In genomic region chr6:100882381-100883213, GRCm38 (mm10) we compare ENCODE assay signal across 8 mouse cellular contexts. TPM values are rescaled to one million over a fixed set of nuclear protein-coding genes. Genes with fewer than 3 reads are reported as not detected.
DNase-seq lines count a peak whose midpoint lies in the region; ATAC-seq lines count a peak whose summit lies in the region.

No protein-coding gene starts in this region.

- H3K4me2 ChIP-seq in embryonic facial prominence, embryonic 15.5 days (replicated peaks), result peak overlapping the region; percentile 39
- H3K4me2 ChIP-seq in kidney, embryonic 15.5 days, result peak overlapping the region; percentile 52
- peak overlapping the region; percentile 55 for H3K4me2 ChIP-seq in stomach, embryonic 16.5 days (ENCODE audit: low read depth, low read length)

- H3K27me3 ChIP-seq in embryonic facial prominence, embryonic 15.5 days, result peaks cover 12% of the 10 kb centered on the region; the same call in 1 of the 2 replicates
- peaks cover 37% of the 10 kb centered on the region for H3K27me3 ChIP-seq in heart, embryonic 10.5 days (ENCODE audit: insufficient read depth, poor library complexity, severe bottlenecking)
- H3K27me3 ChIP-seq in kidney, embryonic 15.5 days, result peaks cover 9% of the 10 kb centered on the region; the same call in 1 of the 2 replicates
- H3K27me3 ChIP-seq in stomach, embryonic 16.5 days (ENCODE audit: control insufficient read depth, insufficient read depth, low read length), result no peaks in the 10 kb centered on the region

- DNase-seq in 416B (ENCODE audit: low read depth) (peak; percentile 61), liver (peak; percentile 62)
- DNase-seq in adrenal gland, postnatal 10 days, result peak; percentile 81
- DNase-seq in heart, embryonic 10.5 days (ENCODE audit: low spot score), result peak; percentile 53
- DNase-seq in naive thymus-derived CD4-positive, alpha-beta T cell, adult 2 months (ENCODE audit: low read depth), result peak; percentile 72

- 0 out of 2 replicates have a peak overlapping the region, but pooled peaks have one; percentile 17 for H3K4me3 ChIP-seq in embryonic facial prominence, embryonic 15.5 days (replicated peaks)
- peak overlapping the region; percentile 34 for H3K4me3 ChIP-seq in heart, embryonic 10.5 days
- H3K4me3 ChIP-seq in kidney, embryonic 15.5 days (replicated peaks), result peak overlapping the region; percentile 14
- H3K4me3 ChIP-seq in stomach, embryonic 16.5 days (replicated peaks; ENCODE audit: low read length), result peak overlapping the region; percentile 21

- no peak overlapping the region for H3K9ac ChIP-seq in embryonic facial prominence, embryonic 15.5 days
- H3K9ac ChIP-seq in kidney, embryonic 15.5 days, result no peak overlapping the region
- no peak overlapping the region for H3K9ac ChIP-seq in stomach, embryonic 16.5 days (ENCODE audit: low read length)

- H3K36me3 ChIP-seq in embryonic facial prominence, embryonic 15.5 days, result no peaks in the 10 kb centered on the region
- H3K36me3 ChIP-seq in heart, embryonic 10.5 days, result no peaks in the 10 kb centered on the region
- no peaks in the 10 kb centered on the region for H3K36me3 ChIP-seq in kidney, embryonic 15.5 days
- no peaks in the 10 kb centered on the region for H3K36me3 ChIP-seq in stomach, embryonic 16.5 days (ENCODE audit: control insufficient read depth, insufficient read depth, low read length)

- H3K4me1 ChIP-seq in embryonic facial prominence, embryonic 15.5 days, result peaks cover 9% of the 10 kb centered on the region
- H3K4me1 ChIP-seq in heart, embryonic 10.5 days, result no peaks in the 10 kb centered on the region
- peaks cover 17% of the 10 kb centered on the region for H3K4me1 ChIP-seq in kidney, embryonic 15.5 days
- H3K4me1 ChIP-seq in stomach, embryonic 16.5 days (ENCODE audit: control insufficient read depth, insufficient read depth, low read length), result peaks cover 3% of the 10 kb centered on the region; the same call in 1 of the 2 replicates

- H3K9me3 ChIP-seq in embryonic facial prominence, embryonic 15.5 days (replicated peaks), result no peaks in the 10 kb centered on the region
- no peaks in the 10 kb centered on the region for H3K9me3 ChIP-seq in heart, embryonic 10.5 days
- H3K9me3 ChIP-seq in kidney, embryonic 15.5 days (replicated peaks), result no peaks in the 10 kb centered on the region
- H3K9me3 ChIP-seq in stomach, embryonic 16.5 days (replicated peaks; ENCODE audit: control insufficient read depth, low read length), result no peaks in the 10 kb centered on the region

- 17% methylated on average over 15 of the region's 15 CpGs for WGBS in embryonic facial prominence, embryonic 15.5 days
- 22% methylated on average over 15 of the region's 15 CpGs for WGBS in heart, embryonic 10.5 days
- WGBS in kidney, embryonic 15.5 days, result 13% methylated on average over 15 of the region's 15 CpGs
- WGBS in stomach, embryonic 16.5 days, result 18% methylated on average over 15 of the region's 15 CpGs

- no peak for ATAC-seq in embryonic facial prominence, embryonic 15.5 days (ENCODE audit: insufficient number of reproducible peaks, low FRiP score, low TSS enrichment, low read depth)
- peak; percentile 71 for ATAC-seq in kidney, embryonic 15.5 days (replicated peaks; ENCODE audit: low FRiP score)
- ATAC-seq in stomach, embryonic 16.5 days (ENCODE audit: insufficient read depth, low FRiP score), result no peak

- no peak overlapping the region for H3K27ac ChIP-seq in embryonic facial prominence, embryonic 15.5 days (replicated peaks)
- no peak overlapping the region for H3K27ac ChIP-seq in heart, embryonic 10.5 days
- no peak overlapping the region for H3K27ac ChIP-seq in kidney, embryonic 15.5 days
- H3K27ac ChIP-seq in stomach, embryonic 16.5 days (ENCODE audit: low read length), result no peak overlapping the region

RNA-seq across cellular contexts. Expression of gene Ppp4r2, which starts 49.2 kb away (rescaled TPM):
- 10 to 100 TPM; 64.2 to 68.3 TPM for total RNA-seq in adrenal gland, postnatal 10 days (2021)
- 18.7 and 22.6 TPM in 2 replicates for polyA plus RNA-seq in embryonic facial prominence, embryonic 15.5 days (2015; fragmentation: Nextera tagmentation; extraction: Ambion mirVana)
- polyA plus RNA-seq in heart, embryonic 10.5 days (2016; fragmentation: Nextera tagmentation; extraction: Ambion mirVana), result 15.2 and 20.3 TPM in 2 replicates
- polyA plus RNA-seq in kidney, embryonic 15.5 days (2015; fragmentation: Nextera tagmentation; extraction: Ambion mirVana), result 21.5 and 22.6 TPM in 2 replicates
- polyA plus RNA-seq in stomach, embryonic 16.5 days (2015; fragmentation: Nextera tagmentation; extraction: Ambion mirVana), result 10.5 and 12.7 TPM in 2 replicates
